Mouse (Mus musculus): Measurements from ENCODE around the gene D430041D05Rik.

Gene D430041D05Rik

DNA sequence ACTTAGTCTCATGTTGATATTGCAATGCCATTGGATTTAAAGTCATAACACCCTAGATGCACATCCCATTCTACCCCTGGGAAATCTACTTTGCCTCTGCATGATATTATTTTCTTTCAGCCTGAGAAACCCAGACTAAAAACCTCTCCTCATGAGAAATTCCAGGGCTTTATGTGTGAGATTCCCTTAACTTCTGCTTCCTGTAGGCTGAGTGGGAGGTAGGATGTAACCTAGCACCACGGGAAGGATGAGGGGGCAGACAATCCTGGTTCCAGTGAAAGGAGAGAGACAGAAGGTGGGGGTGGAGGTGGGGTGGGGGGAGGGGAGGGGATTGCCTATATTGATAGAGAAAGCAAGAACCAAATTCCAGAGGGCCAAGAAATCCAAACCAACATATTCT lies 110.9 kb downstream of the D430041D05Rik start:
- in situ Hi-C loops (cut with MboI; ENCODE audit: unreplicated experiment in 2 of 2): no loop called here

DNA sequence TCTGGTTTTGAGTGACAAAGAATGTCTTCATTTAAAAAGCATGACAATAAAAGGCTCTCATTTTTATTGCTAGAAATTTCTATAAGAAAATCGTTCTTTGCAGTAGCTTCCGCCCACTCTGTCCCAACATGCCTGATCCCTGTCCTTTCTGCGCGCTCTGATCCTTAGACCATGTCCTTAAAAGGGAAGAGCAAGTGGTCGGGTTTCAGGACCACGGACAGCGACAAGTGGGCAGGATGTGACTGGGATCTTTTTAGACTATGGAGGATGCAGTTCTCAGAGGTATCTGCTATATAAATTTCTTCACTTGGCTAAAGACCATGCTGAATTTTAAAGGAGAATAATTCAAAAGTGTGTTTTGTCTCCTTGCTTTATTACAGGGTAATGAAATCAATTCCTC lies 111.7 kb downstream of the D430041D05Rik start:
- in situ Hi-C loops (cut with MboI; ENCODE audit: unreplicated experiment in 2 of 2): no loop called here

DNA sequence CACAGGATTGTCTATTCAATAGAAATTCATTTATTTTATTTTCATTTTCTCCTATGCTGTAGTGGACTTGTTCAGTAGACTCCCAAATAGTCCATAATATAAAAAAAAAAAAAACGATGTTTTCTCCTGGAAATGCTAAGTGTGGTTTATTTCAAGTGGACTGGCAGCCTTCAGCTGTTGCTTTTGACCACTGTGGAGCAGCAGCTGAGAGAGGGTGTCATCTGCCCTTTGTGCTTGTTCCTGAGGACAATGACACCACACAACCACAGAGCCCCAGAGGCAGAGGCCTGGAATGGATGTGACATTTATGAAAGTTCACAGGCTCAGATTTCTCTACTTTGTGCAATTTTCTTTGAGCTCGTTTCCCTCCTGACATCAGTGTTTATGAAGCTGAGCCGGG lies 124.0 kb downstream of the D430041D05Rik start:
- in situ Hi-C loops (cut with MboI; ENCODE audit: unreplicated experiment in 2 of 2): no loop called here

DNA sequence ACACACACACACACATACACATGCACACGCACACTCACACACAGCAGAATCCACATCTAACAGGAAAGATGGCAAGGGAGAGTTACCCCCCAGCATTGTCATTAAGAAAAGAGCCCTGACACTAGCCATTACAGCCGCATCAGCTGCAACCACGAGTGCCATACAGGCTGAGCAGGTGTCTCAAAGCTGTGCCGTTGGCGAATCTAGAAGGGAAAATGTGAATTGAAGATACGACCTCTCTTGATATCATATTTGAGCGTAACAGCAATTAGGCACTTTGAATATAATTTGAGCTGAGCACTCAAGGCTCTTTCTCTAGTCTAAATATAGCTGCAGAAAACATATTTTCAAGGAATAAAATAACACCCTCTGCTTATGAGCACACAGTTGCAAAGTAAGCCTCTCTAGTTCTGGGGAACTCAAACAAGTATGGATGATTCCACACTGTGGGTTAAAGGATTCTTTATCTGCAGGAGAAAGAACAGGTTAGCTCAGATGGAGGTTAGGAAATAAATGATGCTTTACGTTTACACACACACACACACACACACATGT lies 127.3 kb downstream of the D430041D05Rik start:
- in situ Hi-C loops (cut with MboI; ENCODE audit: unreplicated experiment in 2 of 2): no loop called here

DNA sequence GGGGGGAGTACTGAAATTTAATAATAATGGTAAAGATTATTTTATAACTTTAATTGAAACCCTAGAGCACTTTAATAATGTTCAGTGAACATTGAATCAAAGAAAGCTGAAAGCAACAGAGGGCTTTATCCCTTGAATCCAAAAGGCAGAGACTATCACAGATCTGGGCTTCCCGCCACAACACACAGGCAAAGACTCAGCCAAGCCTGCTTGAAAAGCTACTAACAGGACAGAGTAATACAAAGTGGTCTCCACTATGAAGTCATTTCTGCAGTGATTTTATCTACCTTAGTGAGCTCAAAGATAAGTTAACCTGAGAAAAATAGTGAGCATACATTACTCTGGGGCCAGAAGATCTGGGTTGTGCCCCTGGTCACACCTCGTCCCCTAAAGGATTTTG lies 128.0 kb downstream of the D430041D05Rik start:
- in situ Hi-C loops (cut with MboI; ENCODE audit: unreplicated experiment in 2 of 2): no loop called here

DNA sequence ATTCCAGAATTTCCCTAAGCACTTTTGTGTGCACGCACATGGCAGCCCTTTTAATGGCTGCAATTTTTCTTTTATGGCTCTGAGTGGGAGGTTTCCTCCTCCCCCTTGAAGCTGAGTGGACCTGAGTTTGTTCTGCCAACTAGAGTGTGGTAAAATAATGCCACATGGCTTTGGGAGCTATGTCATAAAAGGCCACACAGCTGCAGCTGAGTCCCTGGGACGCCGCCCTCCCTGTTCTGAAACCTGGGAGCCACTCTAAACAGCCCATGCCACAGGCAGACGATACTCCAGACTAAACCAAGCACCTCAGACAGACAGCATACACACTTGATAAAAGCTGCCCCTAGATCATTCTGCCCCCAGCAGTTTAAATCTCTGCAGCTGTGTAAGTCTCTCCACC lies 143.8 kb downstream of the D430041D05Rik start:
- in situ Hi-C loops (cut with MboI; ENCODE audit: unreplicated experiment in 2 of 2): no loop called here

DNA sequence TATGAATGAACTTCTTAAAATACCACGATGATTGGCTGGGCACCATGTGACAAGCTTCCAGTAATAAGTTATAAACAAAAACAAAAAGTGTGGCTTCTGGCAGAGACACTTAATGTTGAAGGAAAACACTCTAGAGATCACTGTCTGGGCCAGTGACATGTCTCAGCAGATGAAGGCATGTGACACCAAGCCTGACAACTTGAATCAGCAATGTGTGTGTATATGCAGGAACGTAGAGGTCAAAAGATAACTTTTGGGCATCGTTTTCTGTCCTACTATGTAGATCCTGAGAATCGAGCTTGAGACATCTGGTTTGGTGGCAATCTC lies 149.1 kb downstream of the D430041D05Rik start:
- in situ Hi-C loops (cut with MboI; ENCODE audit: unreplicated experiment in 2 of 2): no loop called here

DNA sequence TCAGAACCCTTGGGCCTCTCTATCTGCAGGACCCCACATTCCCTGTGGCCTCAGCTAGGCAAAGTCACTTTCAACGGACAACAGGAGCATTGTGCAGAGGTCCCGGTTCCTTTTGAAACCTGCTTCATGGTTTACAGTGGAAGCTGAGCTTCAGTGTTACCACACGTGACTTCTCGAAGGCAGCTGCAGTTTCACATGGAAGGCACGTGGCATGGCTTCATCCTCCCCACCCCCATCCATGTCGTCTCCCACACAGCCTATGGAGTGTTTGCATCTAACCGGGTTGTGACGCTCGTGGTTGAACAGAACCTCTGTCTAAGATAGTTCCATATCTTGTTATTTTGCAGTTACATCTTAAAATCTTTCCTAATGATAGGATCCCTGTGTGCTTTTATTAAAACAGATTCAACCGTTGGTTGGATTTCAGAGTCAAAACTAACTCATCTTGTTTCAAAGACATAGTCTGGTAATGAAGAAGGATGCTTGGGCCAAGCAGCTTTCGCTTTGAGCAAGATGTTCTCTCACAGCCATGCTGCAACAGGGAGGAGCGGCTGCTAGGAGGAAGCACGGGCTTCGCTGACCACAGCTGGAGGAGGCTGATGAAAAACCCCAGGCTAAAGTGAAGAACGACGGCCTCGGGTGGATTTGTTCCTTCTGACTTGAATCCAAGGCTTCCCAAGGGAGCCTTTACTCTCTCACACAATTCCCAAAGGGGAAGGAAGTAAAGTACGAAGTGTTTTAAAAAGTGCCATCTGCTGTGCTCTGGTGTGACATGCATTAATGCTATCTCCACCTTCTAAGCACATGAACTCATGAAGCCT lies 149.7 kb downstream of the D430041D05Rik start:
- in situ Hi-C loops (cut with MboI; ENCODE audit: unreplicated experiment in 2 of 2): no loop called here

DNA sequence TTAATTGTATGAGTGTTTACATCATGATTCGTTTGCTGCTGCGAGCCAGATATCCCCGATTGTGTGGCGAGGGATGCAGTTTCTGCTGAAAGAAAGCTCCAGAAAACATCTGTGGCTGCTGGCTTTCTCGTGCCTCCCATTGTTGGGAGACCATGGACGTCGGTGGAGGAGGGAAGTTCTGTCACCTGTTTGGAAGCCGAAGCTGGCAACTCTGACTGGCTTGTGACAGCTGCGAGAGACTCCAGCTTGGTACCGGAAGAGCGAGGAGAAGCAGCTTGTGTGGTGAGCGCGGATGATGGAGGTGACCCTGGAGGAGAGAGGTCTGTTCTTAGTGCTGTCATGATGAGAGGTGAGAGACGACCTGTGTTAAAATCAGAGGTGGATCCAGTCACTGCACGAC lies 154.2 kb downstream of the D430041D05Rik start:
- in situ Hi-C loops (cut with MboI; ENCODE audit: unreplicated experiment in 2 of 2): no loop called here

DNA sequence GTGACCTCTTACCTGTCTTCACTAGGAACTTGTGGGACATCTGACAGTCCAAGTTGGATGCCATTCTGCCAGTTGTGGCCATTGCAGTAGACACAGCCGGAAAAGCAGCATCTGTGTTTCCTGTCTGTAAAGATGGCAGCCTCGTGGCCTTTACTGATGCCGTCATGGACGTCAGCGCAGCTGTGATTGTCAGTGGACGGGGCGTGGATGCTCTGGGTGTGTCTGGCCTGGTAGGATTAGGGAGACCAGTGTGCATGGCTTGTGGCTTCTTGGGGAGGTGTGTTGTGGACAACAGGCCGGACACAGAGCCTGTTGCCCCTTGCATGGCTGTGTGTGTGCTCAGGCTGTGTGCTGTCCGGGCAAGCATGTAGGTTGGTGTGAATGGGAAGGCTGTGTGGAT lies 155.9 kb downstream of the D430041D05Rik start:
- in situ Hi-C loops (cut with MboI; ENCODE audit: unreplicated experiment in 2 of 2): no loop called here

DNA sequence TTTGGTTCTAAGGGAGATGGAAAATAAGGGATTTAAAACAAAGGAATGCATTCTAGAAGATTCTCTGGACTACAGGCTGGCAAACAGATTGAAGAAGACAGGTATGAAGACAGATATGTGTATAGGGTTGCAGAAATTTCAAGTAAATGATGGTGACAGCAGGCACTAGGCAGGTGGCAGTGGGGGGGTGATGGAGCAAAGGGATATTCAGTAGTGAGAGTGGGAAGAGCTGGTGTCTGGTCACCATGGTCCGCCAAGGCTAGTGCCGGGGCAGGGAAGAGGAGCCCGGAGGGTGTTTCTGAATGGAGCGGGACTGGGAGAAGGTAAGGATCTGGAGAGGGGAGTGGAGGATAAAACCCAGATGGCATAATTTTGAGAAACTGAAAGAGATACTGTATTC lies 157.5 kb downstream of the D430041D05Rik start:
- in situ Hi-C loops (cut with MboI; ENCODE audit: unreplicated experiment in 2 of 2): no loop called here

DNA sequence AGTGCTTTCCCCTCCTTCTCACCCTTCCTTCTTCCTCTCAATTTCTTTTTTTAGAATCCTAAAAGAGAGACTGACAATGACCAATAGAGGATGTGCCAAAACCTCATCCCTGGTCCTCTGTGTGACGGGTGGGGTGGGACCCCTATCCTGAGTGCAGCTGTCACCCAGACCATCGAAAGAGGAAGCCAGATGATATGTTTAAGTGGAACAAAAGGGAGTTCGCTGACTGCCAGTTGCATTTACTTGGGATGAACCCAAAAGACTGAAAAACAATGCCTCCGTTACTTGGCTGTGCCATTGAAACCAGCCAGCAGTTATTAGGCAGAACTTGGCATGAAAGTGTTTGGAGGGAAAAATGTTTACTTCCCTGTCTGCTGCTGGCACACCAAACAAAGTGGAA lies 159.2 kb downstream of the D430041D05Rik start:
- in situ Hi-C loops (cut with MboI; ENCODE audit: unreplicated experiment in 2 of 2): no loop called here

DNA sequence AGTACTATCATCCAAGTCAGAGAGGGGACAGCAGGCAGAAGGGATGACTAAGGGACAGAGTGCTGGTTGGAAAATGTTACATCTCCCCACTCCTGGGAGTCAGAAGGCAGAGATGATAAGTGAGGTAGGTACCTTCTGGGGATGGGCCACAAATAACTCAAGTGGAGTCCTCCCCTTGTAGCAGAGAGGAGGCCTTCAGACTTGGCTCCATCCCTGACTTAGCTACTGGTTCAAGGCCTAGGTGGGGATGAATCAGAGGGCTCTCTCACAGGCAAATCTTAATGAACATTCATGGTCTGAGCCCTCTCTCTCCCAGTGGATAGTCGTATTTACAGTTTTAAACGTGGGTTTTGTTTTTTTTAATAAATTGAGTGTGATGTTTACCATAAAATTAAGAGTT lies 161.0 kb downstream of the D430041D05Rik start:
- in situ Hi-C loops (cut with MboI; ENCODE audit: unreplicated experiment in 2 of 2): no loop called here

DNA sequence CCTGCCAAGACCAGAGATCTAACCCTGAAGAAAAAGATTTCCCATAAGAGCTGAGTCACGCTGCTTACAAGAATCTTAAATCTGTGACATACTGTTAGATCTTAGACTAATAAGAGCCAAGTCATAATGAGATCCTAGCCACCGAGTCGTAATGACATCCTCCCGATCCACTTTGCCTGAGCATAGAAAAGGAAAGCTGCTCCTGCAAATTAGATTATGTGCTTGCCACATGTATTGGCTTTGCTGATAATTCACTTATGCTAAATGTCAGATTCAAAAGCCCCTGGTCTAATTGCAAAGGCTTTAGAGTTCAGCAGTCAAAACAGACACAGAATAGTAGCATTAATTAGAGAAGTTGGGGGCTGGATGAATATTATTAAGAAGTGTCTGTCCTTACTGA lies 164.0 kb downstream of the D430041D05Rik start:
- in situ Hi-C loops (cut with MboI; ENCODE audit: unreplicated experiment in 2 of 2): no loop called here

DNA sequence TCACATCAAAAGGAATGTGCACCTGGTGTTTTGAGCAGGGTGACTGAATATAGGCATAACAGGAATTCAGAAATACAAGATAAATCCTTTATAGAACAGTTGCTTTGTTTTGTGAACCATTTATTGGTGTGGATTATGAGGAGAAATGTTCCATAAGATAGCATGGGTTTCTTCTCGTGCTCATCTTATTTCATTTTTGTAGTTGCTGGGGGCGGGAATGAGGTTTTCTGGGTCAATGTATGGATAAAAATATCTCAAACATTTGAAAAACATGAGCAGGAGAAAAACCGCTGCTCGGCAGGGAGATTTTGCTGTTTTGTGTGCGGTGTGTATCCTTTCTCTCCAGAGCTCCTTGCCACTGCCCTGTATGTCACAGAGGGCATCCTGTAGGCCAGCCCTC lies 168.8 kb downstream of the D430041D05Rik start:
- in situ Hi-C loops (cut with MboI; ENCODE audit: unreplicated experiment in 2 of 2): no loop called here

DNA sequence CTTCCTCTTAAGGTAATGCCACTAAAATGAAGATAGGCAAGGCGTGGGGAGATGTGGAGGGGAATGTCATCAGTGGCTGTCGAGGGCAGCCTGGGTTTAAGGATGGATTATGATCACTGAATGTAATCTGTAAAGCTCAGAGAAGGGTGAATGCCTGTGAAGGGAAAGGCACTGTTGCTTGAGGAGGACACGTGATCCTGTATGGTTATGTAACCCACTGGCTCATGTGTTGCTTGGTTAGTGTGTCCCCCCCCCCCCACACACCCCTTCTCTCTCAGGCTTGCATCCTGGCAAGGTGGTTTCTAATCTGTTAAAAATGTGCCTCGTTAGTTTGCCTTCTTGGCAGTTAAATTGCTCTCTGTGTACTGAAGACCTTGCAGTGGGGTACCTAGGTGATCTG lies 173.7 kb downstream of the D430041D05Rik start:
- in situ Hi-C loops (cut with MboI; ENCODE audit: unreplicated experiment in 2 of 2): no loop called here

DNA sequence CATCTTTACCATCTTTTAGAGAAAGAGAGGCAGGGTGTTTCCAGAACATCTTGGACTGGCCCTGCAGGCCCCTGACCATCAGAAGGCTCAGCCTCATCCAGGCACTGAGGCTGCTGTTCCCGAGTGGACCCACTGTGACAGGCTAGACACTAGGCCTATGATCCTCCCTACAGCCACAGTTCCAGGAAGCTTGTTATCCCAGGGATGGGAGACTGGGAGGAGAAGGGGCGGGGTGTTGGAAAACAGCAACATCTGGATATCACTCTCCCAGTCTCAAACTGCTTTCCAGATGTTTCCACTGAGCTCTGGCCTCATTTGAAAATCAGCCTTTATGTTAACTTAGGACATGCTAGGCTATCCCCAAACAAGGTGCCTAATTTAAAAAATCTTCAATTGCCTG lies 180.4 kb downstream of the D430041D05Rik start:
- in situ Hi-C loops (cut with MboI; ENCODE audit: unreplicated experiment in 2 of 2): no loop called here

DNA sequence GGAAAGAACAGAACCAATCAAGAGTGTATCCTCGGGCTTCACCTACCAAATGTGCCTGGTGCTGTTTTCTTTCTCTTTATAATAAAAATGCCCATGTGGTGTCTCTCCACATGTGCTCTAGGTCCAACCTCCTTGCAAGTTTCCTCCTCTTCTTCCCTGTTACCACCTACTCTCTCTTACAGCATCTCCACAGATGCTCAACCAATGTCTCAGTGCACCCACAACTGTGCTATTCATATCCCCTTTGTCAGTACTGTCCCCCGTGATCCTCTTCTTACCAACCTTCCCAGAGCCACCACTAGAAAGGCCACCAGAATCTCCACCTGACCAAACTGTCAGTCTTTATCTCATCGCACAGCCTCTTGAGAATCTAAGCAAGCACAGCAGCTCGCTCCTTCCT lies 184.8 kb downstream of the D430041D05Rik start:
- in situ Hi-C loops (cut with MboI; ENCODE audit: unreplicated experiment in 2 of 2): no loop called here

DNA sequence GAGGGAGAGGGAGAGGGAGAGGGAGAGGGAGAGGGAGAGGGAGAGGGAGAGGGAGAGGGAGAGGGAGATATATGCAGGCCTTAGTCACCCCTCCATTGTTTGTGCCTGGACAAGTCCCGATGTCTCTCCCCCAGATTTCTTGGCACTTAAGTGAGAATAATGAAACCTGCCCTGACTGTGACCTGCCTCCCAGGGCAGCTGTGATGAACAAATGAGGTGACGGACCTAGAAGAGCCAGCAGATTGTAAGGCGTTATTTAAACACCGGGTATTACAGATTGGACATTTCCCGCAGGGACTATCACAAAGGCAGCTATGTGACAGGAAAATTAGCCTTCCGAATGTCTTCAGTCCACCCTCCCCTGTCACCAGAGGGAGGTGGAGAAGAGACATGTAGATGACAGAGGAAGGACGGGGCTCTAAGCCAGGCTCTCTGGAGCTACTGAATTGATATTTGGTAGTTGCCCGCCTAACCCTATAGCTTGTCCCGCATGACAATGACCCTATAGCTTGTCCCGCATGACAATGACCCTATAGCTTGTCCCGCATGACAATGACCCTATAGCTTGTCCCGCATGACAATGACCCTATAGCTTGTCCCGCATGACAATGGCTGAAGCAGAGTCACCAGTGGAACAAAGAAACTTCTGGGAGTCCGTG lies 191.0 kb downstream of the D430041D05Rik start:
- in situ Hi-C loops (cut with MboI; ENCODE audit: unreplicated experiment in 2 of 2): no loop called here

DNA sequence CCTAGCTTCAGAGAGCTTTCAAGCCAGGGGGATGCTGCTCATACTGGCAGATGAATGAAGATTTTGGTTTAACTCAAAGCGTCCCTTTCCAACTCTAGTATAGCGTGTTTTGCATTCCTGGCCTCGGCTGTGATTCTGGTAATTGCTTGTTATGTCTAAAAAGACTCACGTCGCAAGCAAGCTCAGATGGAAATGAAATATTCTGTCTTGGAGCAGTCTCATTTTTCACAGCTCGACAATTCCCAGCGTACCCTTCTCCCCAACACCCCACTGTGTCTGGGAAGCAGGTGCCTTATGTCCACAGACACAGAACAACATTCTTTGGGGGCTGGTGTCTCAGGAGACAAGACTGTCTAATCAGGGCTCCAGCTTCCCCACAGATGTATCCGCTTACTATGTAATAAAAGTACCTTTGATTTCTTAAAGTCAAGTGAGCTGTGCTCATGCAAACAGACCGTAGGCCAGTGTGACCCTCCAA lies 192.2 kb downstream of the D430041D05Rik start:
- in situ Hi-C loops (cut with MboI; ENCODE audit: unreplicated experiment in 2 of 2): no loop called here

DNA sequence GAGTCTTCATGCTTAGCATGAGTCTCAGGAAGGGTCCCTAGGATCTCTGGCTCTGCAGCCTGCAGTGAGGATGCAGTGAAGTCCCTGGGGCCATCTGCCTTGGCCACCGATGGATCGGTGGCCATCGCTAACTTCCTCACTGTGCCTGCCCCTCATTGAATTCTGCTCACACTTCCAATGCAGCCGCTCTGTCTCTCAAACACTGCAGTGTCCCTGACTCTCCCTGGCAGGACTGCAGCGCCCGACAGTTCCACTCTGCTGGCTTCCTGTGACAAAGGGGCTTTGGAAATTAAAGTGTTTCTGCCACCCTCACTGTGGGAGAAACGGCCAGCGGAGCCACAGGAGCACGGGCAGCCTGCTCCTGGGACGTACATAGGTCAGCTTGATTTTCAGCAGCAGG lies 192.7 kb downstream of the D430041D05Rik start:
- in situ Hi-C loops (cut with MboI; ENCODE audit: unreplicated experiment in 2 of 2): no loop called here

DNA sequence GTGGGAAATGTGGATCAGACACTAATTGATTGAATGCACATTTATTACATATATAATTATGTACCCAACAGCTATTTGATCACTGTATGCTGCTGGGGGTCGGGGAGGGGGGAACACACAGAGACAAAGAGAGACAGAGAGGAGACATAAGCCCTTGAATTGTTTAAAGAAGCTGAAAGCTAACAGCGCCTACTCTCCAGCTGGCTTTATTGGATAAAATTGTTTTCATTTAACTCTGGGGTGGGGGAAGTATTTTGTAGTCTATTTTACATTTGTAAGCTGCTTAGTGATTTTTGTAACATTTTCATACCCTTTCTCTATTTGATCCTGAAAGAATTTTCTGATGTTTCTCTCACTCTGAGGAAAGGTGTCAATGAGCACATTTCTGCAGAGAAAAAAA lies 201.4 kb downstream of the D430041D05Rik start:
- in situ Hi-C loops (cut with MboI; ENCODE audit: unreplicated experiment in 2 of 2): no loop called here
